Mouse (Mus musculus) heart, embryonic 16.5 days (tissue): ENCODE data around the gene Hjurp. TPM values are rescaled to one million over a fixed set of nuclear protein-coding genes. Genes with fewer than 3 reads are reported as not detected.

Source experiments
- ATAC-seq: fragments of 200-750 bp; cut with Nextera tagmentation; replicated peaks from 2 replicates; pipeline ENCODE4 v1.8.0; 2017; ENCODE audit warnings: moderate number of reproducible peaks; ENCODE audit not compliant: insufficient read depth, low FRiP score; ENCODE audit errors: extremely low read depth
- H3K27ac ChIP-seq: fragments of 300-500 bp; sonication (generic); 2 replicates; pipeline ENCODE4 v1.5.1; 2014; ENCODE audit warnings: mild to moderate bottlenecking, low read length, control low read depth, moderate library complexity
- H3K27me3 ChIP-seq: fragments of 300-500 bp; sonication (generic); 2 replicates; pipeline ENCODE4 v1.6.1; 2014; ENCODE audit warnings: low read length, mixed read lengths; ENCODE audit not compliant: control insufficient read depth, insufficient read depth
- H3K36me3 ChIP-seq: fragments of 300-500 bp; sonication (generic); 2 replicates; pipeline ENCODE4 v1.6.1; 2014; ENCODE audit not compliant: control insufficient read depth, insufficient read depth
- H3K4me1 ChIP-seq: fragments of 300-500 bp; sonication (generic); 2 replicates; pipeline ENCODE4 v1.6.1; 2014; ENCODE audit warnings: low read length, mixed read lengths; ENCODE audit not compliant: control insufficient read depth, insufficient read depth
- H3K4me2 ChIP-seq: fragments of 300-500 bp; sonication (generic); 2 replicates; pipeline ENCODE4 v1.6.1; 2014; ENCODE audit warnings: low read depth, mild to moderate bottlenecking, control low read depth, low read length
- H3K4me3 ChIP-seq: fragments of 300-500 bp; sonication (generic); 2 replicates; pipeline ENCODE4 v1.5.1; 2014; ENCODE audit warnings: mild to moderate bottlenecking, control low read depth, low read length
- H3K9ac ChIP-seq: fragments of 300-500 bp; sonication (generic); 2 replicates; pipeline ENCODE4 v1.6.1; 2014; ENCODE audit warnings: low read length, control low read depth
- H3K9me3 ChIP-seq: fragments of 300-500 bp; sonication (generic); replicated peaks from 2 replicates; pipeline ENCODE4 v1.6.1; 2016; ENCODE audit warnings: low read length; ENCODE audit not compliant: control insufficient read depth
- WGBS: fragments of 180-500 bp; shearing (Covaris S2); extraction: QIAGEN DNeasy Blood & Tissue Kit; methylation state at CpG from one replicate; pipeline ENCODE4 v1.1.7; 2014; 5-methylcytosine and 5-hydroxymethylcytosine counted together
- polyA plus RNA-seq: library from polyadenylated mRNA; unstranded; fragments of >200 nt; fragmentation: Nextera tagmentation; extraction: Ambion mirVana; gene quantifications from 2 replicates; pipeline ENCODE4 v1.2.1, GENCODE M21; 2015

Hjurp gene
- polyA plus RNA-seq, 1 experiment from 2014 or later, result 108 TPM

DNA sequence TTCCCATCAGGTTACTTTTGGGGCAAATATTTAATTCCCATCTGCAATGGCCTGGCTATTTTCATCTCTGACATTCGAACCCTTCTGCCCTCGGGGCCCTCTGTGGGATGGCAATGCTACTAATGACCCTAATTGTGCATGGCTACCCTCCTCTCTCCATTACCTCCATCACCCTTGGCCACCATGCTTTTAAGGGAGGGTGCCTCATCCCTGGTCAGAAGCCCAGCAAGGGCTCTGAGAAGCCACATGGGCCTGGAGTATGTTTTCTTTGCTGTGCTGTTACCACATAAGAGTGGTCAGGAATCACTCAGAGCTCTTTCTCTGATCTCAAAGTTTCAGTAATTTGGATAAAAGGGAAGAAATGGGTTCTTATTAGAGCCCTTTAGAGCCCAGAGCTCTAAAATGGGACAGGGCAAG, 22.1 kb upstream of the Hjurp start:
- ATAC-seq, result no peak
- WGBS, result 67% methylated on average over 2 of the region's 2 CpGs
- Histone ChIP-seq H3K4me2 (no peak overlapping the region), H3K4me3 (no peak overlapping the region), H3K4me1 (no peaks in the 10 kb centered on the region), H3K9me3 (peaks cover 74% of the 10 kb centered on the region), H3K9ac (no peak overlapping the region), H3K27ac (no peak overlapping the region), H3K36me3 (no peaks in the 10 kb centered on the region), H3K27me3 (no peaks in the 10 kb centered on the region)

DNA sequence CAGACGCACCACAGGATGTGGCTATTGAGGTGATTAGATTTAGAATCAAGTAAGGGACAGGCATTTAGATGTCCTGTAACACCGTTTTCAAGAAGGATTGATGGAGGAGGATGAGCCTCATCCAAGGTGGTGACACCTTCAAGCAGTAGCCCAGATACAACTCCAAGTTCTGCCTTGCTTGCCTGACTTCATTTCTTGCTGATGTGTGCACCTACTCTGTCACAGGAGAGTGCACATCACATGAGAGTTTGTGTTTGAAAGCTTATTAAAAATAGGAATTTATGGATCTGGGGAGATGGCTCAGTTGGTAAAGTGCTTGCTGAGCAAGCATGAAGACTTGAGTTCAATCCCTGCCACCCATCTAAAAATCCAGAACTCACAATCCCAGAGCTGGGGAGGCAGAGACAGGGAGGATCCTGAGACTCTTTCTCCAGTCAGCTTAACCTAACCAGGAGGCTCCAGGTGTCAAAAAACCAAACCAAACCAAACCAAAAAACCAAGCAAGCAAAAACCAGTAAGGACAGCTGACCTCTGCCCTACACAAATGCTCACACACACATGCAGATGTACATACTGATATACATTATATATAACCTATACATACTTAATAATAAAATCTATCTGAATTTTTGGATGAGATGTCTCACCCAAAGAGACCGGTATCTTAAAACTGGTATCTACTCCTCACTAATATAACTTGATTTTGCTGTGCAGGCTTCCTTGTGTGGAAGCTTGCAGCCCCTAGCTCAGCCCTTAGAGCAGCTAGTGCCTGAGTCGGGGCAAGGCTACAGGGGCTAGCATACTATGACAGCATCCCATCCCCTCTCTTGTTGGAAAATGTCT, 21.5 kb upstream of the Hjurp start:
- Histone ChIP-seq H3K9me3 (peaks cover 72% of the 10 kb centered on the region), H3K4me2 (no peak overlapping the region), H3K4me1 (no peaks in the 10 kb centered on the region), H3K27me3 (no peaks in the 10 kb centered on the region), H3K4me3 (no peak overlapping the region), H3K36me3 (no peaks in the 10 kb centered on the region), H3K27ac (no peak overlapping the region), H3K9ac (no peak overlapping the region)
- ATAC-seq, result no peak
- 51% methylated on average over 4 of the region's 4 CpGs for WGBS

DNA sequence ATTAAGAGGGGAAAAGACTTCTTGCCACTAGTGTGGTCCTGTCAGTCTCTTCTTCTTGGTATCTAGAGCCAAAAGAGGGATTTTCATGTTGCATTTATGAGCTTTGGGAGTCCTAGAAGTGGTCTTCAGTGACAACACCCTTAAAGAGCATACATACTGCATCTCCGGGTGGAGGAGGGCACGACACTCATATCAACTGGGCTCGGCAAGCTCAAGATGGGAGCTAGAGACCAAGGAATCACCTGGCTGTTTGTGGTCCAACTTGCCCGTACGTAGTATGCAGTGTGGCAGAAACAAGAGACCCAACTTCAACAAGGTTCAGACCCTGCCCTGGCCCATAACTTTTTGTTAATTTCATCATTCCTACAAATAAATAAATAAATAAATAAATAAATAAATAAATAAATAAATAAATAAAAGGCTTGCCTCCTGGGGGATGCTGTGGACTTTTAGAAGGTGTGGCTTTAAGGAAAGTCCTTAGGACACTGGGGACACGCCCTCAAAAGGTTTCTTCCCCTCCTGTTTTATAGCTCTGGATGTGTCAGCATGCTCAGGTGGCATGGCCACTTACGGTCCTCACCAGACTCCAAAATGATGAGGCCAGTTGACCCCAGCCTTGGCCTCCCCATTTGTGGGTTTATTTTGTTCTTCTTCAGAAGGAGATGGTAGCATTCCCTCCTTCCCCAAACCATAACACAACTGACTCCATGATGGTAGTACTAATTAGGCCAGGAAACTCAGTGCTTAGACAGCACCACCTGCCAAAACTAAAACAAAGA, 20.2 kb upstream of the Hjurp start:
- Histone ChIP-seq H3K4me3 (no peak overlapping the region), H3K36me3 (no peaks in the 10 kb centered on the region), H3K4me2 (no peak overlapping the region), H3K27me3 (no peaks in the 10 kb centered on the region), H3K4me1 (no peaks in the 10 kb centered on the region), H3K27ac (no peak overlapping the region), H3K9me3 (peaks cover 63% of the 10 kb centered on the region), H3K9ac (no peak overlapping the region)
- whole genome bisulfite sequencing, result 59% methylated on average over 7 of the region's 7 CpGs
- ATAC-seq, result no peak

DNA sequence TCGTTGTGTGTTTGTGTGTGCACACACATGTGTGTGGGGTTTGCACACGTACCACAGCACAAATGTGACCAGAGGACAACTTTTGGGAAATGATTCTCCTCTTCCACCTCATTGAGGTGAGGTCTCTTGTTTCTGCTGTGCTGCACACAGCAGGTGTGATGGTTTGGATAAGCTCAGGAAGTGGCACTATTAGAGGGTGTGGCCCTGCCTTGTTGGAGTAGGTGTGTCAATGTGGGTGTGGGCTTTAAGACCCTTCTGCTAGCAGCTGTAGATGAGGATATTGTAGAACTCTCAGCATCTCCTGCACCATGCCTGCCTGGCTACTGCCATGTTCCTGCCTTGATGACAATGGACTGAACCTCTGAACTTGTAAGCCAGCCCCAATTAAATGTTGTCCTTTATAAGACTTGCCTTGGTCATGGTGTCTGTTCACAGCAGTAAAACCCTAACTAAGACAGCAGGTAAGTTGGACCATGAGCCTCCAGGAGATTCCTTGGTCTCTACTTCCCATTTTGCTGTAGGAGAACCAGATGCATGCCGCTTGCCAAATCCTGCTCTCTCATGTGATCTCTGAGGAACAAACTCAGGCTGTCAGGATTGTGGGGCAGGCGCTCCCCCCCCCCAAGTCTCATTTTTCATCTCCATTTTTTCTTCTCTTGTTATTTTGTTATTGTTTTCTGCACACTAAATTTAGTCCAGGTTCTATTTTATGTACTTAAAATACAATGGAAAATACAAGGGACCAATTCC, 18.9 kb upstream of the Hjurp start:
- Histone ChIP-seq H3K4me1 (no peaks in the 10 kb centered on the region), H3K36me3 (no peaks in the 10 kb centered on the region), H3K4me3 (no peak overlapping the region), H3K27me3 (no peaks in the 10 kb centered on the region), H3K27ac (no peak overlapping the region), H3K9me3 (peaks cover 60% of the 10 kb centered on the region), H3K9ac (no peak overlapping the region), H3K4me2 (no peak overlapping the region)
- WGBS, result 67% methylated on average over 4 of the region's 4 CpGs
- ATAC-seq, result no peak

DNA sequence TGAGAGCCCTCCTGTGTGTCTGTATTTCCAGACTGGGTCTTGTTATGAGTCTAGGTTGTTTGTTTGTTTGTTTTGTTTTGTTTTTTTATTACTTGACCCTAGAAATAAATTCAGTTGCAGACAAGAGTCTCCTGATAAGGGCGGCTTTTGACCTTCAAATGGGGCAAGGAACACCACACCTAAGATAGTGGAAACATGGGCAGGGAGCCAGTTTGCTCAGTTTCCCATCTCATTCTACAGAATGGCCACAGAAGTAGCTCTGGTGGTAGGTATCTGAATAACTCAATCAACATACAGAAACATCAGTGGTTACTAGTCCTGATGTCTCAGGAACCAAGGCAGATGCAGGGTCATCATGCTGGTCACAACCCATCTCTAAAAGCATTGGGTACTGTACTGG, 17.2 kb upstream of the Hjurp start:
- H3K27me3 ChIP-seq, result no peaks in the 10 kb centered on the region
- H3K27ac ChIP-seq, result no peak overlapping the region
- WGBS, result 17% methylated on average over 1 of the region's 1 CpGs
- H3K9me3 ChIP-seq, result peaks cover 56% of the 10 kb centered on the region
- ATAC-seq, result no peak
- no peaks in the 10 kb centered on the region for H3K36me3 ChIP-seq
- no peak overlapping the region for H3K4me2 ChIP-seq
- H3K9ac ChIP-seq, result no peak overlapping the region
- no peak overlapping the region for H3K4me3 ChIP-seq
- no peaks in the 10 kb centered on the region for H3K4me1 ChIP-seq

DNA sequence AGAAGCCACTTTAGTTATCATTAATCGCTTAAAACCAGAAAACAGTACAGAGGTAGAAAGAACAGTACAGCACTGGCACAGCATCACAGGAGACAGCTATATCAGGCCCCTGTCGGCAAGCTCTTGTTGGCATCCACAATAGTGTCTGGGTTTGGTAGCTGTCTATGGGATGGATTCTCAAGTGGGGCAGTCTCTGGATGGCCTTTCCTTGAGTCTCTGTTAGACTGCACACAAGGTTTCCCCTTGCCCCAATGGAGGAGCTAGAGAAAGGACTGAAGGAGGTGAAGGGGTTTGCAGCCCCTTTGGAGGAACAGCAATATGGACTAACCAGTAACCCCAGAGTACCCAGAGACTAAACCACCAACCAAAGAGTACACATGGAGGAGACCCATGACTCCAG, 14.6 kb upstream of the Hjurp start:
- no peak overlapping the region for H3K27ac ChIP-seq
- 51% methylated on average over 2 of the region's 2 CpGs for WGBS
- no peak overlapping the region for H3K4me2 ChIP-seq
- no peaks in the 10 kb centered on the region for H3K27me3 ChIP-seq
- ATAC-seq, result no peak
- H3K9me3 ChIP-seq, result peaks cover 50% of the 10 kb centered on the region
- no peak overlapping the region for H3K4me3 ChIP-seq
- H3K4me1 ChIP-seq, result no peaks in the 10 kb centered on the region
- no peaks in the 10 kb centered on the region for H3K36me3 ChIP-seq
- H3K9ac ChIP-seq, result no peak overlapping the region

DNA sequence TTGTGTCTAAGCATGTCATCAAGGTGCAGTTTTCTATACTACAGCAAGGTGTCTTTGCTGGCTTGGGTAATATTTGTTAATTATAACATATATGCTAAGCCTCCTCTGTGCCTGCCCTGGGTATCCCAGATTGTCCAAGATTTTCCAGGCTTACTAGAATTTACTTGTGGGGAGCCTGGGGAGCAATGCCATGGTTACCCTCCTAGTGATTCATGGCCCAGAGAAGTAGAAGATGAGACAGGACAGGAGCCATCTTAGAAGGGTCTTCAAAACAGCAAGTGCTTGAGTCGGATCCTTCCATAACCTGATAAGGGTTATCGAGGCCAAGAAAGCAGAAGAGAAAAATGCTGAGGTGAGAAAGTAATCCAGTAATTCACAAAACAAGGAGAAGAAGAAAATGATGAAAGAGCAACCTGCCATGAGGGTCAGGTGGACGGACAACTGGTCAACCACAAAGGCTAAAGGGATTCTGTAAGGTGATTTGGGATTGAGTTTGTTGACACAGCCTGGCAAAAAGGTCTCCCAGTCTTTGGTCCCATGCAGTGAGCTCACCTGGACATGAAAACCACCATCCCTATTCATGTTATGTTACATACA, 14.1 kb upstream of the Hjurp start:
- no peak overlapping the region for H3K4me2 ChIP-seq
- 58% methylated on average over 3 of the region's 3 CpGs for whole genome bisulfite sequencing
- ATAC-seq, result no peak
- H3K27ac ChIP-seq, result no peak overlapping the region
- no peaks in the 10 kb centered on the region for H3K36me3 ChIP-seq
- no peak overlapping the region for H3K9ac ChIP-seq
- no peak overlapping the region for H3K4me3 ChIP-seq
- H3K9me3 ChIP-seq, result peaks cover 50% of the 10 kb centered on the region
- no peaks in the 10 kb centered on the region for H3K4me1 ChIP-seq
- H3K27me3 ChIP-seq, result no peaks in the 10 kb centered on the region

DNA sequence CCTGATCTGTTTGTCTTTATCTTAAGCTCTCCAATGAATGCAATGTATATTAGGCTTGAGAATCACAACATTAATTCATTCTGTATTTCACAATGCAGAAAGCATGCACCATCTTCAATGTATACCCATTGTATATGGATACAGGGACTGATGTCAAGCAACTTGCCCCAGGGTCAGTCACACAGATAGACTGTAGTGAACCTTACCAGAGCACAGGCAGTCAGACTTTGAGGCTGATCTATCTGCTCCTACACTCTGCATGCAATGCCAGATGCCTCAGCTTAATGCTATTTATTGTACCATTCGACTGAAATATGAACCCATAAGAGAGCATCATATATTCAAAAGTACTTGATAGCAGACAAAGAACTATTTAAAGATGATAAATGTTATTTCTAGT, 13.1 kb upstream of the Hjurp start:
- no peaks in the 10 kb centered on the region for H3K27me3 ChIP-seq
- H3K4me1 ChIP-seq, result no peaks in the 10 kb centered on the region
- WGBS, result 57% methylated on average over 1 of the region's 1 CpGs
- H3K9ac ChIP-seq, result no peak overlapping the region
- no peaks in the 10 kb centered on the region for H3K36me3 ChIP-seq
- no peak overlapping the region for H3K4me2 ChIP-seq
- ATAC-seq, result no peak
- no peak overlapping the region for H3K4me3 ChIP-seq
- no peak overlapping the region for H3K27ac ChIP-seq
- peaks cover 48% of the 10 kb centered on the region for H3K9me3 ChIP-seq
